Mouse (Mus musculus) limb, embryonic 11.5 days (tissue): ENCODE data around the gene Rarres2. TPM values are rescaled to one million over a fixed set of nuclear protein-coding genes. Genes with fewer than 3 reads are reported as not detected.
A peak's percentile ranks its signal among the peaks of the same experiment; 100 is the strongest.

Experiments
- ATAC-seq: fragments of 200-750 bp; cut with Nextera tagmentation; 2 replicates; pipeline ENCODE4 v1.8.0; 2017; ENCODE audit warnings: low read depth; ENCODE audit not compliant: insufficient number of reproducible peaks, low FRiP score, low TSS enrichment
- DNase-seq: peaks from one replicate; pipeline ENCODE4 v3.0.0-alpha.2; 2015; ENCODE audit warnings: low spot score
- H3K27ac ChIP-seq: fragments of 300-500 bp; sonication (generic); replicated peaks from 2 replicates; pipeline ENCODE4 v1.5.1; 2014; ENCODE audit warnings: low read depth, mild to moderate bottlenecking, low read length
- H3K27me3 ChIP-seq: fragments of 300-500 bp; sonication (generic); 2 replicates; pipeline ENCODE4 v1.6.1; 2014; ENCODE audit warnings: mild to moderate bottlenecking, low read length, mixed read lengths; ENCODE audit not compliant: control insufficient read depth, insufficient read depth
- H3K36me3 ChIP-seq: fragments of 300-500 bp; sonication (generic); 2 replicates; pipeline ENCODE4 v1.6.1; 2014; ENCODE audit warnings: mild to moderate bottlenecking, low read length, moderate library complexity, mixed read lengths; ENCODE audit not compliant: control insufficient read depth, insufficient read depth
- H3K4me1 ChIP-seq: fragments of 300-500 bp; sonication (generic); 2 replicates; pipeline ENCODE4 v1.6.1; 2014; ENCODE audit warnings: low read length, mixed read lengths; ENCODE audit not compliant: control insufficient read depth, insufficient read depth
- H3K4me2 ChIP-seq: fragments of 300-500 bp; sonication (generic); 2 replicates; pipeline ENCODE4 v1.6.1; 2014; ENCODE audit warnings: low read depth, mild to moderate bottlenecking, moderate library complexity; ENCODE audit not compliant: severe bottlenecking
- H3K4me3 ChIP-seq: fragments of 300-500 bp; sonication (generic); 2 replicates; pipeline ENCODE4 v1.5.1; 2014; ENCODE audit warnings: low read depth, low read length
- H3K9ac ChIP-seq: fragments of 300-500 bp; sonication (generic); 2 replicates; pipeline ENCODE4 v1.6.1; 2014; ENCODE audit warnings: mild to moderate bottlenecking, low read length
- H3K9me3 ChIP-seq: fragments of 300-500 bp; sonication (generic); 2 replicates; pipeline ENCODE4 v1.6.1; 2016; ENCODE audit warnings: low read length; ENCODE audit not compliant: control insufficient read depth
- WGBS: fragments of 180-500 bp; shearing (Covaris S2); extraction: QIAGEN DNeasy Blood & Tissue Kit; methylation state at CpG from one replicate; pipeline ENCODE4 v1.1.7; 2014; 5-methylcytosine and 5-hydroxymethylcytosine counted together
- polyA plus RNA-seq: library from polyadenylated mRNA; unstranded; fragments of >200 nt; fragmentation: Nextera tagmentation; extraction: Ambion mirVana; gene quantifications from 2 replicates; pipeline ENCODE4 v1.2.1, GENCODE M21; 2014

The Rarres2 gene
- polyA plus RNA-seq, 1 experiment from 2014 or later = 5.6 TPM

- WGBS = 5% methylated on average over 42 of the region's 42 CpGs
- peaks cover 24% of the 10 kb centered on the region for H3K36me3 ChIP-seq
Observed at GRCm38 (mm10) chr6:48601271-48602079, 28.9 kb upstream of the Rarres2 start, which contains the start of gene Zfp775. Gene Zfp775, plus strand, starts transcription at chr6:48602063.

DNA sequence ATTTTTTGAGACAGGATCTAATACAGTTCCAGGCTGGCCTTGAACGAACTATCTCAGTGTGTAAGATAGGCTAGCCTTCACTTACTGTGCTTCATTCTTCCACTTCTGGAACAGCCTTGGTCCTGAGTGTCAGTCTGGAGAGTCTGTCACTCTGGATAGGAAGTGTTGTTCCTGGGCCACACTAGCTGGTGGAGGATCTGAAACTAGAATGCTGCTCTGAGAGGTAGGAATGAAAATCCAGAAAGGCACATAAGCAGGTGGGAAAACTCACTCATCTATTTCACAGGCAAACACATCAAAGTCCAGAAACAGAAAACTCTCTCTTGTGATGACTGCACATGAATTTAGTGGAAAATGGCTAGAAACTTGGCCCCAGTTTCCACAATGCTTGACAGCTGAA, 28.0 kb upstream of the Rarres2 start:
- Histone ChIP-seq H3K4me2 (no peak overlapping the region), H3K27ac (no peak overlapping the region), H3K9ac (no peak overlapping the region), H3K4me3 (no peak overlapping the region), H3K9me3 (peaks cover 20% of the 10 kb centered on the region), H3K36me3 (peaks cover 30% of the 10 kb centered on the region), H3K4me1 (peaks cover 7% of the 10 kb centered on the region; the same call in 1 of the 2 replicates), H3K27me3 (no peaks in the 10 kb centered on the region)
- WGBS = 88% methylated on average over 1 of the region's 1 CpGs
- no peak for DNase-seq
- ATAC-seq = no peak

More at GRCm38 (mm10) chr6:48601271-48602079, 28.9 kb upstream of the Rarres2 start, which contains the start of gene Zfp775:
- Histone ChIP-seq H3K4me1 (peaks cover 7% of the 10 kb centered on the region; the same call in 1 of the 2 replicates), H3K9ac (peak within 1 kb of the TSS; percentile 84), H3K4me2 (peak within 1 kb of the TSS; percentile 82), H3K9me3 (peaks cover 15% of the 10 kb centered on the region), H3K27me3 (no peaks in the 10 kb centered on the region), H3K4me3 (peak within 1 kb of the TSS; percentile 72), H3K27ac (peak within 1 kb of the TSS; percentile 83)
- DNase-seq (peak; percentile 96), ATAC-seq (peak; percentile 99)

- Histone ChIP-seq H3K4me1 (peaks cover 13% of the 10 kb centered on the region), H3K27me3 (no peaks in the 10 kb centered on the region), H3K27ac (no peak overlapping the region), H3K36me3 (peaks cover 32% of the 10 kb centered on the region), H3K4me3 (no peak overlapping the region), H3K9me3 (peaks cover 20% of the 10 kb centered on the region), H3K4me2 (no peak overlapping the region), H3K9ac (no peak overlapping the region)
- 97% methylated on average over 27 of the region's 27 CpGs for WGBS
- no peak for DNase-seq
- ATAC-seq = no peak
Observed at GRCm38 (mm10) chr6:48597233-48597625, 24.6 kb upstream of the Rarres2 start.

DNA sequence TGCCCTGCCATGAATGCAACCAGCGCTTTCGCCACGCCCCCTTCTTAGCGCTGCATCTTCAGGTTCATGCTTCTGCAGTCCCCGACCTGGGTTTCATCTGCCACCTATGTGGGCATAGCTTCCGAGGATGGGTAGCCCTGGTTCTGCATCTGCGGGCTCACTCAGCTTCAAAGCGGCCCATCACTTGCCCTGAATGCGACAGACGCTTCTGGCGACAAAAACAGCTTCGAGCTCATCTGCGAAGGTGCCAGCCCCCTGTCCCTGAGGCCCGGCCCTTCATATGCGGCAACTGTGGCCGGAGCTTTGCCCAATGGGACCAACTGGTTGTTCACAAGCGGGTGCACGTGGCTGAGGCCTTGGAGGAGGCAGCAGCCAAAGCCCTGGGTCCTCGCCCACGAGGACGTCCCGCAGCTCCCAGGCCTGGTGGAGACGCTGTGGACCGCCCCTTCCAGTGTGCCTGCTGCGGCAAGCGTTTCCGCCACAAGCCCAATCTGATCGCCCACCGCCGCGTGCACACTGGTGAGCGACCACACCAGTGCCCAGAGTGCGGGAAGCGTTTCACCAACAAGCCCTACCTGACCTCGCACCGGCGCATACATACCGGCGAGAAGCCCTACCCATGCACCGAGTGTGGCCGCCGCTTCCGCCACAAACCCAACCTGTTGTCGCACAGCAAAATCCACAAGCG, 24.1 kb upstream of the Rarres2 start:
- Histone ChIP-seq H3K9me3 (peaks cover 20% of the 10 kb centered on the region), H3K9ac (no peak overlapping the region), H3K27ac (no peak overlapping the region), H3K4me2 (no peak overlapping the region), H3K4me3 (no peak overlapping the region), H3K4me1 (peaks cover 13% of the 10 kb centered on the region), H3K27me3 (no peaks in the 10 kb centered on the region), H3K36me3 (peaks cover 32% of the 10 kb centered on the region)
- DNase-seq = no peak
- WGBS = 95% methylated on average over 45 of the region's 45 CpGs
- ATAC-seq = no peak

DNA sequence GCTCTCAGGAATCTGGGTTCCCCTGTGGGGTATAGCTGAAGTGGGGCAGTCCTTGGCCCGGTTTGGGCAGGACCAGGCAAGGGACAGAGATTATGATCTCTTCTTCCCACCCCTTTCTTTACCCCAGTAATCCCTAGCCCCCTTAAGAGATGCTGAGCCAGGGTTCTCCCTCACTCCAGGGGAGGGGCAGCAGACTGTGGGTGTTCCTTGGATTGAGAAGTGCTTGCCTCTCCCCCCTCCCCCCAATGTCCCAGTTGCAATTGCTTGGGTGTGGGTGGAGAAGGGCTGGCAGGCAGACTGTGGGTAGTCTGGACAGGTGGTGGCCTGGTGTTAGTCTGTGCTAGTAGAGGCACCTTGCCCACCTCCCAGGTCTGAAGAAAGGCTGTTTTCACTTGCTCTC, 22.7 kb upstream of the Rarres2 start:
- Histone ChIP-seq H3K27ac (no peak overlapping the region), H3K27me3 (no peaks in the 10 kb centered on the region), H3K4me1 (peaks cover 10% of the 10 kb centered on the region), H3K4me2 (peak overlapping the region; percentile 76), H3K36me3 (peaks cover 32% of the 10 kb centered on the region), H3K9me3 (peaks cover 20% of the 10 kb centered on the region), H3K4me3 (peak overlapping the region; percentile 86; the same call in 1 of the 2 replicates), H3K9ac (no peak overlapping the region; the same call in 1 of the 2 replicates)
- 61% methylated on average over 1 of the region's 1 CpGs for WGBS
- DNase-seq (no peak), ATAC-seq (no peak)

GRCm38 (mm10) chr6:48594043-48594738, 21.6 kb upstream of the Rarres2 start:
- DNase-seq (peak; percentile 75), ATAC-seq (peak; percentile 69)
- peaks cover 27% of the 10 kb centered on the region for H3K36me3 ChIP-seq
- H3K27me3 ChIP-seq = no peaks in the 10 kb centered on the region
- peak overlapping the region; percentile 91 for H3K9ac ChIP-seq
- peaks cover 20% of the 10 kb centered on the region for H3K9me3 ChIP-seq
- WGBS = under 1% methylated on average over 32 of the region's 41 CpGs
- H3K4me2 ChIP-seq = peak overlapping the region; percentile 76
- peak overlapping the region; percentile 82 for H3K27ac ChIP-seq
- H3K4me1 ChIP-seq = peaks cover 12% of the 10 kb centered on the region
- peak overlapping the region; percentile 86 for H3K4me3 ChIP-seq

DNA sequence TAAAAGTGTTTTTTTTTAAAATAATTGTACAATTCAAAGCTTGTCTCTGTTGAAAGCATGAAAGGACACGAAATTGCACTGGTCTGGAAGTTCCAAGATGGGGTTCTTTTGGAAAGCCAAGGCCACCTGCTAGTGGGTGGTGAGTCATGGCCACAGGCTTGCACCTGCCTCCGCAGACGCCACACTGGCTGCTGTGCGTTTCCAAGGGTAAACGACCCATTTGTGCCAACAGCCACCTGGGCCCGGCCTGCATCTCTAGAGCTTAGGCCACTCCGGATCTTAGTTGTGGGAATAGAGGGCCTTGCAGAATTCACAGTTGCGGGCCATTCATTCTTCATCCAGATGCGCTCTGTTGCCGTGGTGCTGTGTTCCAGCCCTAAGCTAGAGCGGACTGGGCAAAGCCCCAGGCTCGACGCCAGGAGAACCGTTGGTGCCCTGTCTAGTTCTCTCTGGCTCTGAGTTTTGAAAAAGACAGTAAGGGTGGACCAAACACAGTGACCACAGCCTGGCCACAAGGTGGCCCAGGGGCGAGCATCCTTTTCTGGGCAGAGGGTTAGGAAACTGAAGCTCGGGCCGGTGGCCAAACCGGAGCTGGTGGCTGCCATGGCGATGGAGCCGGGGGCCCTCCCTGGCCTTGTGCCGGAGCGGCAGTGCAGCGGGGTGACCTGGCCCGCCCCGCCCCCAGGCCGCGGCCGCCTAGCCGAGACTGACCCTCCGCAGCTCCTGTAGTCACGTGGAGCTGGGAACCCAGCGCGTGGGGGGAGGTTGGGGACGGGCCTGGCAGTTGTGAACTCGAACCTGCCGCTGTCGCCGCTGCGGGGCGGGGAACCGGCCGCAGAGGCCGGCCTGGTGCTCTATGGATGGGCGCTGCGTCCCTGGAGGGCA, 20.8 kb upstream of the Rarres2 start, which contains the start of the genes Repin1 and Gm44965:
TSS of gene Repin1 (plus strand) at position 726 of the 885 bp plus-strand sequence.
TSS of gene Gm44965 (plus strand) at position 784 of the 885 bp plus-strand sequence.
- no peaks in the 10 kb centered on the region for H3K27me3 ChIP-seq
- peak within 1 kb of the TSS; percentile 82 for H3K27ac ChIP-seq
- DNase-seq (peak; percentile 94), ATAC-seq (peak; percentile 91)
- peaks cover 25% of the 10 kb centered on the region for H3K36me3 ChIP-seq
- peaks cover 12% of the 10 kb centered on the region for H3K4me1 ChIP-seq
- peaks cover 20% of the 10 kb centered on the region for H3K9me3 ChIP-seq
- 6% methylated on average over 42 of the region's 45 CpGs for WGBS
- peak within 1 kb of the TSS; percentile 91 for H3K9ac ChIP-seq
- H3K4me3 ChIP-seq = peak within 1 kb of the TSS; percentile 86
- H3K4me2 ChIP-seq = peak within 1 kb of the TSS; percentile 76
